Mouse (Mus musculus) intestine, postnatal 0 days (tissue): Measurements from ENCODE around the gene Ugdh. TPM values are rescaled to one million over a fixed set of nuclear protein-coding genes. Genes with fewer than 3 reads are reported as not detected.

Experiments used
- ATAC-seq: fragments of 200-750 bp; cut with Nextera tagmentation; 2 replicates; pipeline ENCODE4 v1.8.0; 2017; ENCODE audit warnings: mild to moderate bottlenecking, moderate TSS enrichment, moderate library complexity
- H3K27ac ChIP-seq: fragments of 300-500 bp; sonication (generic); 2 replicates; pipeline ENCODE4 v1.5.1; 2014; ENCODE audit warnings: mild to moderate bottlenecking, low read depth, low read length, moderate library complexity
- H3K27me3 ChIP-seq: fragments of 300-500 bp; sonication (generic); replicated peaks from 2 replicates; pipeline ENCODE4 v1.6.1; 2014; ENCODE audit warnings: low read length, mixed read lengths; ENCODE audit not compliant: control insufficient read depth, insufficient read depth
- H3K36me3 ChIP-seq: fragments of 300-500 bp; sonication (generic); 2 replicates; pipeline ENCODE4 v1.6.1; 2014; ENCODE audit warnings: mild to moderate bottlenecking, moderate library complexity; ENCODE audit not compliant: control insufficient read depth, insufficient read depth
- H3K4me1 ChIP-seq: fragments of 300-500 bp; sonication (generic); replicated peaks from 2 replicates; pipeline ENCODE4 v1.6.1; 2014; ENCODE audit warnings: antibody characterized with exemption, low read length, mixed read lengths; ENCODE audit not compliant: control insufficient read depth, insufficient read depth
- H3K4me2 ChIP-seq: fragments of 300-500 bp; sonication (generic); replicated peaks from 2 replicates; pipeline ENCODE4 v1.6.1; 2014; ENCODE audit warnings: low read depth, mild to moderate bottlenecking, moderate library complexity
- H3K4me3 ChIP-seq: fragments of 300-500 bp; sonication (generic); 2 replicates; pipeline ENCODE4 v1.5.1; 2014; ENCODE audit warnings: low read depth, low read length
- H3K9ac ChIP-seq: fragments of 300-500 bp; sonication (generic); 2 replicates; pipeline ENCODE4 v1.6.1; 2014; ENCODE audit warnings: mild to moderate bottlenecking, low read depth, low read length
- H3K9me3 ChIP-seq: fragments of 300-500 bp; sonication (generic); 2 replicates; pipeline ENCODE4 v1.6.1; 2016; ENCODE audit warnings: mixed run types; ENCODE audit not compliant: control insufficient read depth
- CTCF ChIP-seq: sonication (generic); IDR thresholded peaks from 2 replicates; pipeline ENCODE4 v1.5.1; 2016; ENCODE audit warnings: low read depth, mild to moderate bottlenecking, control low read depth, antibody characterized with exemption, moderate library complexity
- WGBS: fragments of 180-500 bp; shearing (Covaris S2); extraction: QIAGEN DNeasy Blood & Tissue Kit; methylation state at CpG from one replicate; pipeline ENCODE4 v1.1.7; 2014; 5-methylcytosine and 5-hydroxymethylcytosine counted together
- polyA plus RNA-seq: library from polyadenylated mRNA; unstranded; fragments of >200 nt; fragmentation: Nextera tagmentation; extraction: Ambion mirVana; gene quantifications from 2 replicates; pipeline ENCODE4 v1.2.1, GENCODE M21; 2015

The Ugdh gene
- polyA plus RNA-seq, 1 experiment from 2014 or later: 303 TPM

GRCm38 (mm10) chr5:65401251-65401994, 34.3 kb downstream of the Ugdh start:
- no peaks in the 10 kb centered on the region for H3K9me3 ChIP-seq
- no peak overlapping the region for H3K4me3 ChIP-seq
- H3K4me1 ChIP-seq: no peaks in the 10 kb centered on the region
- 31% methylated on average over 2 of the region's 2 CpGs for WGBS
- peak; percentile 72 for ATAC-seq
- H3K36me3 ChIP-seq: peaks cover 71% of the 10 kb centered on the region
- TF ChIP-seq CTCF: peak; percentile 98
- no peak overlapping the region for H3K9ac ChIP-seq
- H3K27ac ChIP-seq: no peak overlapping the region
- no peak overlapping the region for H3K4me2 ChIP-seq
- H3K27me3 ChIP-seq: no peaks in the 10 kb centered on the region

GRCm38 (mm10) chr5:65394425-65394824, 41.3 kb downstream of the Ugdh start:
- WGBS: 91% methylated on average over 7 of the region's 7 CpGs
- TF ChIP-seq CTCF: no peak
- Histone ChIP-seq H3K27me3 (no peaks in the 10 kb centered on the region), H3K9me3 (no peaks in the 10 kb centered on the region), H3K4me2 (no peak overlapping the region), H3K36me3 (peaks cover 33% of the 10 kb centered on the region), H3K4me1 (no peaks in the 10 kb centered on the region; the same call in 1 of the 2 replicates), H3K4me3 (no peak overlapping the region), H3K9ac (no peak overlapping the region), H3K27ac (no peak overlapping the region)
- ATAC-seq: no peak

GRCm38 (mm10) chr5:65391753-65392152, 44.0 kb downstream of the Ugdh start:
- WGBS: 2% methylated on average over 12 of the region's 12 CpGs
- peak overlapping the region; percentile 79 for H3K4me2 ChIP-seq
- no peaks in the 10 kb centered on the region for H3K9me3 ChIP-seq
- no peaks in the 10 kb centered on the region for H3K27me3 ChIP-seq
- TF ChIP-seq CTCF: no peak
- H3K27ac ChIP-seq: 0 out of 2 replicates have a peak overlapping the region, but pooled peaks have one; percentile 23
- H3K4me1 ChIP-seq: no peaks in the 10 kb centered on the region; the same call in 1 of the 2 replicates
- ATAC-seq: peak; percentile 28
- peak overlapping the region; percentile 98 for H3K4me3 ChIP-seq
- peak overlapping the region; percentile 94 for H3K9ac ChIP-seq
- H3K36me3 ChIP-seq: peaks cover 40% of the 10 kb centered on the region

GRCm38 (mm10) chr5:65390648-65391644, 44.8 kb downstream of the Ugdh start, which contains the start of the genes Rpl9 and Lias:
Rpl9 (minus strand) TSS chr5:65391444.
Lias (plus strand) TSS chr5:65391497.
- Histone ChIP-seq H3K27me3 (no peaks in the 10 kb centered on the region), H3K4me1 (no peaks in the 10 kb centered on the region; the same call in 1 of the 2 replicates), H3K9me3 (no peaks in the 10 kb centered on the region), H3K9ac (peak within 1 kb of the TSS; percentile 94), H3K27ac (peak within 1 kb of the TSS; percentile 81), H3K36me3 (peaks cover 33% of the 10 kb centered on the region), H3K4me3 (peak within 1 kb of the TSS; percentile 98), H3K4me2 (peak within 1 kb of the TSS; percentile 79)
- no peak for TF ChIP-seq CTCF
- ATAC-seq: peak; percentile 92
- WGBS: under 1% methylated on average over 83 of the region's 83 CpGs

- H3K27me3 ChIP-seq: no peaks in the 10 kb centered on the region
- no peak overlapping the region for H3K4me3 ChIP-seq
- H3K4me2 ChIP-seq: no peak overlapping the region
- no peak for TF ChIP-seq CTCF
- H3K36me3 ChIP-seq: peaks cover 24% of the 10 kb centered on the region
- no peak overlapping the region for H3K9ac ChIP-seq
- no peak overlapping the region for H3K27ac ChIP-seq
- no peaks in the 10 kb centered on the region; the same call in 1 of the 2 replicates for H3K4me1 ChIP-seq
- no peaks in the 10 kb centered on the region for H3K9me3 ChIP-seq
- WGBS: 85% methylated on average over 6 of the region's 6 CpGs
- no peak for ATAC-seq
Measured at GRCm38 (mm10) chr5:65387008-65387867, 48.5 kb downstream of the Ugdh start.
